Mouse (Mus musculus): ENCODE results near the gene Gm11077. TPM values are rescaled to one million over a fixed set of nuclear protein-coding genes. Genes with fewer than 3 reads are reported as not detected.
A peak's percentile ranks its signal among the peaks of the same experiment; 100 is the strongest.

Gene Gm11077
- polyA plus RNA-seq (2012; rRNA removed), result not detected in 2 replicates

GRCm38 (mm10) chr6:140729272-140729671, at the start of gene Gm11077:
TSS of gene Gm11077 (plus strand) at chr6:140729284.
- no peak for DNase-seq (ENCODE audit: low read depth)

GRCm38 (mm10) chr6:140680713-140681112, 48.4 kb upstream of the Gm11077 start:
- DNase-seq (ENCODE audit: low read depth), result no peak

DNA sequence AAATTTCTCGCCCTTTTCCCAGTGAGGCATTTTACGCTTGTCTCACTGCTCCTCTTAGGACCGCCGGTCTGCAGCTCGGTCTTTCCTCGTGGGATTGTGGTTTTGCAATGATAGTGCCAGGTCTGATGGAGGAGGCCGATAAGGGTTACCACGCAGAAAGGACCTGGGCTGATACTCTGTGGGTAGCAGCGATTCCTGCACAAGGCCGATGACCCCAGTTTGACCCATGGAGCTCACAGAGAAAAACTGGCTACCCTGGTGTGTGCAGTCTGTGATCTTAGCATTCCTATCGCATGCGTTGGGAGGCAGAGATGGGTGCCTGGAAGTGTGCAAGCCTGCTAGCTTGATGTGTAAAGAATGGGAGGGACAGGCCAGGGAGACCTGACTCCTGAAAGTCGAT, 46.3 kb upstream of the Gm11077 start:
- no peak for DNase-seq (ENCODE audit: low read depth)

GRCm38 (mm10) chr6:140684403-140684802, 44.7 kb upstream of the Gm11077 start:
- DNase-seq (ENCODE audit: low read depth), result no peak

DNA sequence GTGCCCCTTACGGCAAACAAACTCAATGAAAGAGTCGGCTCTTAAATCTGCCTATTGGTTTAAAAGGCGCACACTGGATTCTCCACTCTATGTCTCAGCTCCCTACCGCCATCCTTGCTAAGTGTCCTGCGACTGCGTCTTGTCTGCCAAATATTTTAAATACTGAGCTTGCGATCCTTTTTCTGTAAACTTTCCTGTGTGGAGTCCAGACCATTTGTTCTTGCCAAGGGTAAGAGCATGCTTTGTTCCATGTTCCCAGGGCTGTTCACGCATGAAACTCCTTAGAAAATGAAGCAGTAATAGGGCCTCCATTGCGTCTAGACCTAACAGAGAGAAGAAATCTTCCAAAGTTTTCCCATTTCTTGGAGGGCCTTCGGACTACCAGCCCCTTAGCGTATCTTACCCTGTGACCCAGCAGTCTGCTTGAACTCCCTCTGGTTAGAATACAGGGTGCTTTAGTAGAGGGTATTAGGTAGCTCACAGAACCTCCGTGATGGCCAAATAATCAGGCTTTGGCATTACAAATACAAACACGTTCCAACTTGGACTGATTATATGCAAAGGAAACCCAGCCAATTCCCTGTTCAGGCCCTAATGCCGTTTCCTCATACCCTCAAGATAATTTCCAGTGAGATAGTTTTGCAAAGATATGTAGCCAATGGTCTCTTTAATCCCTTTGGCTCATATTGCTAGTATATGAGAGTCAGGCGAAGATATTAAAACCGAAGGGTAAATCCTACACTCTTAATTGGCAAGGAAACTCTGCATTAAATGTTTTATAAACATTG, 39.3 kb upstream of the Gm11077 start:
- DNase-seq (ENCODE audit: low read depth), result peak; percentile 76

DNA sequence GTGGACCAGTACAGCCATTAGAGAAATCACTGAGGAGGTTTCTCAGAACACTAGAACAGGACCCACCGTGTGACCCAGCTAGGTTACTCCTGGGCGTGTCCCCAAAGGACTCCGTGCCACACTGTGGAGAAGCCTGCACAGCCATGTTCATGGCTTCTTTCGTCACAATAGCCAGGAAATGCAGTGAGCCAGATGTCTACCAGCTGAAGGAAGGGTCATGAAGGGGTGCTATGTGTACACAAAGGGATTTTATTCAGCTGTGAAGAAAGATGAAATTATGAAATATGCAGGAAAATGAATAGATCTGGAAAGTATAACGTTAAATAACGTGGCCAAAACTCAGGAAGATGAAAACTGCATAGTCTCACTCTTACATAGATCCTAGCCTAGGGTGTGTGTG, 36.9 kb upstream of the Gm11077 start:
- no peak for DNase-seq (ENCODE audit: low read depth)

DNA sequence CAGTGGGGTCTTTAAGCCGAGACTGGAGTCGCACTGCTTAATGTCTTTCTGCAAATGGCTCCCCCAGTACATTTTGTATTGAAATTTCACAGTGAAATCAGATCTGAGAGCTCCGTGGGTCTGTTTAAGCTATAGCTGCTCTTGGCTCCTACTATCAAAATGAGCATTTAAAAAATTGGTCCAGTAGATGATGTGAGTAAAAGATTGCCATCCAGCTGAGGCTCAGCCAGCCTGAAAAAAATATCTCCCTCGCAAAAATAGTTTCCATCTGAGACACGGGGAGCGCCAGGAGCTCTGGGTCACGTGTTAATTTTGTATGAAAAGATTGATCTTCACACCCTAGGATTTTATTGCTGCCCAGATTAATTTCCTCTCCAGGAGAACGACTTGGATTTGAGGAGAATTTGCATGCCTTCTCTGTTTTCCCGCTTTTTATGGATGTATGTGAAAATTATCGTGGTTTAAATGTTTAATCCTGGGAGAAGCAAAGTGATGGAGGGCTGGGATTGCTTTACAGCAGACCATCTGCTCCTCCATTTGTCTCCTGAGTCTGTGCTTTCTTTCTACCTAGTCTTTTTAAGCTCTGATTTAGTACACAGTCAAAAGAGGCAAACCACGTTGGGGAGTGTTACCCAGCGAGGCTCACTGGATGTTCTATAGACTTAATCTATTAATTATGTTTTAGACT, 32.7 kb upstream of the Gm11077 start:
- DNase-seq (ENCODE audit: low read depth), result no peak

DNA sequence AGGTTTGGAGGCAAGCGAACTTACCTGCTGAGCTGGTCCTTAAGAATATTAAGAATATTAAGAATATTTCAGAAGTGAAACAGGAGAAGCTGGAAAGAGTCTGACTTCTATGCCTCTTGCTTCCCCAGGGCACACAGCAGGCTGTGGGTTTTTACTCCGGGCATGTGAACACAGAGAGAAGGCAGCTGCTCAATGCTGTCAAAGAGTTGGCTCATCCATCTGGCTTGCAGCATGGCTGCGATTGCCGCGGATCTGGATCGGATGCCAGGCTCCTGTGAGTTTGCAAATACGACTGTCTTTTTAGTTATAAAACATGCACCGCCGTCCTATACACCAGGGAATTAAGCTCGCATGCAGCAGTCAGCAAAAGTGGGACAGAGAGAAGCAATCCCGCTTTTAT, 31.1 kb upstream of the Gm11077 start:
- no peak for DNase-seq (ENCODE audit: low read depth)

DNA sequence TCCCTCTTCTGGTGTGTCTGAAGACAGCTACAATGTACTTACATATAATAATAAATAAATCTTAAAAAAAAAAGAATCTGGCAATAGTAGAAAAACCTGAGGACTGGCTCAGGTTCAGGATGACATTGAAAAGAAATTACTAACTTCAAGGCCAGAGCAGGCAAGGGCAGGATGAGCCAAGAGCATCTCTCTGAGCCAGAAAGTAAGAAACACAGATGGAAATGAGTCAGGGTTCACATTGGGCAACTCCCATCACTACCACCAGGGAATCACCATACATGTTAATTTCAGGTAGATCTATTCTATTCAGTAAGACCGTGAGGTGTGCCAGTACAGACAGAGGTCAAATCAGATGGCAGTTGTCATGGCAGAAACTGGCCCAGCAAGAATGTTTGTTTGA, 30.5 kb upstream of the Gm11077 start:
- DNase-seq (ENCODE audit: low read depth), result no peak

- no peak for DNase-seq (ENCODE audit: low read depth)
Measured at GRCm38 (mm10) chr6:140701259-140701658, 27.8 kb upstream of the Gm11077 start.

- DNase-seq (ENCODE audit: low read depth), result no peak
Measured at GRCm38 (mm10) chr6:140705132-140705531, 24.0 kb upstream of the Gm11077 start.

DNA sequence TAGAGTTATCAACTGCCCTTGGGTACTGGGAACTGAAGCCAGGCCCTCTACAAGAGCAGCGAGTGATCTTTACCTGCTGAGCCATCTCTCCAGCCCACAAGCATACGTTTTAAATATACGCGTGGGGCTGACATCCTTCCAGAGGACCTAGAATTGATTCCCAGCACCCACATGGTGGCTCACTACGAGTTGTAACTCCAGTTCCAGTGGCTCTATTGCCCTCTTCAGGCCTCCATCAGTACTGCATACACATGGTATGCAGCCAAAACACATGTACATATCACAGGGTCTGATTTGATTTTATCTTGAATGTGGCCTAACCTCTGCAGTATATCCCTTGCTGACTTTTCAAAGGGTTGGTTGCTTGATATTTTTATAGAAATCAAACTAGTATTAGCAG, 23.0 kb upstream of the Gm11077 start:
- no peak for DNase-seq (ENCODE audit: low read depth)

- DNase-seq (ENCODE audit: low read depth), result no peak
Measured at GRCm38 (mm10) chr6:140708059-140708458, 21.0 kb upstream of the Gm11077 start.

- DNase-seq (ENCODE audit: low read depth), result no peak
Measured at GRCm38 (mm10) chr6:140709415-140710107, 19.5 kb upstream of the Gm11077 start.

DNA sequence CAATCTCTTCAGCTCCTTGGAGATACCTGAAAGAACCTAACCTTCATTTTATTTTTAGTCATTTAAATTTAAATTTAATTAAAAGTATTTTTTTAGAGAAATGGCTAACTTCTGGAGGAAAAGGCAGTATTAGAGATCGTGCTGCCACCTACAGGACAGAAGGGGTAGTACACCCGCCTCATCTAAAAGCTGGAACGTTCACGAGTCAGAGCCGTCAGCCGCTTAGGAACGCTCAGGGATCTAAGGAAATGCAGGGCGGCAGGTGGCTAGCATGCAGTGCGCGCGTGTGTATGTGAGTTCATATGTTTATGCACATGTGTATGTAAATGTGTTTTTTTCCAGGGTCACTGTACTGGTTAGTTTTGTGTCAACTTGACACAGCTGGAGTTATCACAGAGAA, 16.3 kb upstream of the Gm11077 start:
- DNase-seq (ENCODE audit: low read depth), result no peak

GRCm38 (mm10) chr6:140714905-140715365, 14.1 kb upstream of the Gm11077 start:
- DNase-seq (ENCODE audit: low read depth), result no peak

- no peak for DNase-seq (ENCODE audit: low read depth)
Measured at GRCm38 (mm10) chr6:140722058-140722457, 7.0 kb upstream of the Gm11077 start.

DNA sequence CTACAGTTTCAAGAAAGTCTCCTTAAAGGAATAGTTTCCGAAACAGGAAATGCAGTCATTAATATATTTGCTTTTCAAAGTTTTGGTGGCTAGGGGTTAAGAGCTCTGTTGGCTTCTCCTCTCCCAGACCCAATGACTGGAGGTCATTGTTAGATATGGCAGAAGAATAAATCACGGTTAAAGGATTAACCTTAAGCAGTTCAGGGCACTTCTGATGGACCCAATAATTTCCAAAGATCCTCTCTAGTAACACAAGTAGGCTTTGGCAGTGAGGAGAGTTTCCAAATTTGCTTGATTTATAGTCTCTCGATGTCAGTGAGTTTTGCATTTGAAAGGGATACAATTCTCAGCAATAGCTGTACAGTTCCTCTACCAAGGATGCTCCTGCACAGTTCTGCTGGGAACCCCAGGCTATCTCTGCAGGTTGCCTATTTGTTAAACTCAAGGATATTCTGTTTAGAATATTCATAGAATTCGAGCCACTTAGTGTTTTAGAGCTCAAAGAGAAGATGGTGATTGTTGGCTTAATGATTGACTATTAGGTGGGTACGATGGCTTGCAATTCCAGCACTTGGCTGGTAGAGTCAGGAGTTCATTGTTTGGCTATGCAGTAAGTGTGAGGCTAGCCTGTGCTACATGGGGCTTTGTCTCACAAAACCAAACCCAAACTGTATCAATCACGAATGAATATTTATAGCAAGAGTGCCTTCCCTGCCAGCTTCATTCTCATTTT, 1.8 kb downstream of the Gm11077 start:
- DNase-seq (ENCODE audit: low read depth), result no peak

DNA sequence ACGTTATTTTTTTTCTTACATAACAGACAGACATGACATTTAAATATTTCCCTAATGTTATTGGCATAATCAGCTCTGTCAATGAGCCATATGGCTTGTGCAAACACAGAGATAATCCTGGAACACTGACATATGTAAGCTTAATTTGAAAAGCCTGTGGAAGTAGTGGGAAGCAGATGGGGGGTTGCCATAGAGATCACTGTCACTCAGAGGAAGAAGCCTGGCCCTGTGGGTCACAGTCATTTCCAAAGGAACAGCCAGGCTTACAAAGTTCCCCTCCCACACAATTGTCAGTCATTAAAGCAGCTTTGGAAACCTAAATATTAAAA, 2.3 kb downstream of the Gm11077 start:
- DNase-seq (ENCODE audit: low read depth), result no peak

DNA sequence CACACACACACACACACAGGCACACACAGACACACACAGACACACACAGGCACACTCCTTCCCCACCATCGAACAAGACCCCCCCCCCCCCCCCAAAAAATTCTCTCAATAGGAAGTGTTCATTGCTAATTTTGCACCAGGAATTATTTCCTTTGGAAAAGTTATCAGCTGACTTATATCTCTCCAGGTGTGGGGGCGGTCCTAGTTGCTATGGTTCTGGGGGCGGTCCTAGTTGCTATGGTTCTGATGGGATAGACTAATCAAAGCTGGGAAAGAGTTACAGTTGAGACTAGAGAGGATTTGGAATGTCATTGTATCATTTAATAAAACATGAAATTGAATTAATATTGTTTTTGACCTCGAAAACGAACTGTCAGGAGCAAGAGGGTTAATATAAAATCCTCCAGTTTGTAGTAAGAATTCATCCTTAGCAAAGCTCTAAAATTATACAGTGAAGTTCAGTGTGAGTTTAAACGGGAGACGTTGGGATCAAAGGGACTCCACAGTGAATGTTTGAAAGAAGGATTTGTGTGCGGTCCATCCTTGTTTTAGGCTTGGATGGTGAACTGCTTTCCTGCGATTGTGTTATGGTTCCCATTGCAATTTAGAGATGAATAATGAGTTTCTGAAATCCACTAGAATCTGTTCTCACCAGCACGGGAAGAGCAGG, 4.0 kb downstream of the Gm11077 start:
- no peak for DNase-seq (ENCODE audit: low read depth)

DNA sequence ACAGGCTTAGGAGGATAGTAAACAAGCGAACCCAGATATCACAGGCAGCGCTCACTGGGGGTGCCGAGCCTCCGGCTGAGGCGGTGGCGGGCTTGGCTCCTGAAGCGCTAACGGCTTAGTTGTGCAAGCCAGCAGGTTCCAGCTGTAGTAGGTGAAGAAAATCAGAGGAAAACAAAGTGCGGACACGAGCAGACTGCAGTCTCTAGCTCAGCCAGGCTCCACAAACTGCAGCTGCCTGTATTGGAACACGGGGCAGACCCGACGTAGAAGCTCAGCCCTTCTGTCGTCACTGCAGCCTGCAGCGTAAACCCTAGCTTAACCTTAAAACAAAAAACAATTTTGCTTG, 4.5 kb downstream of the Gm11077 start:
- no peak for DNase-seq (ENCODE audit: low read depth)

GRCm38 (mm10) chr6:140745586-140745985, 16.5 kb downstream of the Gm11077 start:
- DNase-seq (ENCODE audit: low read depth), result no peak
